Mouse (Mus musculus) left cerebral cortex, adult 6 months (tissue): ENCODE measurements around the gene Usf1. TPM values are rescaled to one million over a fixed set of nuclear protein-coding genes. Genes with fewer than 3 reads are reported as not detected.

Source experiments
- long read RNA-seq, 2 experiments: library from polyadenylated mRNA; unstranded; transcript quantifications; one replicate each; pipeline ENCODE4 v2.0.0; 2019 to 2020
- polyA plus RNA-seq: library from polyadenylated mRNA; unstranded; fragments of <200 nt; fragmentation: Nextera tagmentation; gene quantifications from 2 replicates; pipeline ENCODE4 v1.2.3, GENCODE M21; 2021

Usf1 gene
- 37.9 and 48.2 TPM in 2 replicates for polyA plus RNA-seq
- long read RNA-seq, experiment 1, transcript Usf1-201 (10 exons, 1,115 nt), result minor isoform, 41 of 363 reads
- long read RNA-seq, experiment 1, transcript Usf1-208 (10 exons, 2,167 nt), result major isoform, 235 of 363 reads
- long read RNA-seq, experiment 1, transcript Usf1-210 (10 exons, 1,822 nt), result minor isoform, 11 of 363 reads
- long read RNA-seq, experiment 1, partial matches to known transcripts, result 14 of 363 reads
- long read RNA-seq, experiment 1, other reads (novel, unspliced or antisense), result 61 of 363 reads
- long read RNA-seq, experiment 2, transcript Usf1-208 (10 exons, 2,167 nt), result major isoform, 37 of 62 reads
- long read RNA-seq, experiment 2, transcript Usf1-201 (10 exons, 1,115 nt), result minor isoform, 8 of 62 reads
- long read RNA-seq, experiment 2, partial matches to known transcripts, result 5 of 62 reads
- long read RNA-seq, experiment 2, other reads (novel, unspliced or antisense), result 9 of 62 reads

DNA sequence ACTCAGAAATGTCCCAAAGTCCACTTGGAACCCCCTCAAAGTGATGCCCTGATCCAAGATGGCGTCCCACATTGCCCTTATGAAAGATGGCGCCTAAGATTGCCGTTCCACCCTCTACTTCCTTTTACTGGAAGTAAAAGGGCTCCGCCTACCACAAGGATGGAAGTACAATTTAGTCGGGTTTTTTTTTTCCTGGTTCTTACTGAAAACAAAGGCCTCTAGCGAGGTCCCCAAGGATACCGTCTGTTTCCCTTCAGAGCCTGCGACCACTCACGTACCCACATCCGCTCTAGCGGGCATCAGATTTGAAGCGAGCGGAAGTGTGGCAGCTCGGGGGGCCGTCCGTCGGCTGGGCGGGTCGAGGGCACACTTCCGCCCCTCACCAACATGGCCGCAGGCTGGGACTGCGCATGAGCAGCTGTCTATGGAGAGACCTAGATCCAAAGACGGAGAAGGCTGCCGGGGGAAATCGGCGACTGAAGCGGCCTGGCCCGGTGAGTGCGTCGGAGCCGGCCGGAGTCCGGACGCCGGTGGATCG, at the start of gene Usf1:
Gene Usf1 (plus strand): TSS at position 367 of the 538 bp plus-strand sequence.

DNA sequence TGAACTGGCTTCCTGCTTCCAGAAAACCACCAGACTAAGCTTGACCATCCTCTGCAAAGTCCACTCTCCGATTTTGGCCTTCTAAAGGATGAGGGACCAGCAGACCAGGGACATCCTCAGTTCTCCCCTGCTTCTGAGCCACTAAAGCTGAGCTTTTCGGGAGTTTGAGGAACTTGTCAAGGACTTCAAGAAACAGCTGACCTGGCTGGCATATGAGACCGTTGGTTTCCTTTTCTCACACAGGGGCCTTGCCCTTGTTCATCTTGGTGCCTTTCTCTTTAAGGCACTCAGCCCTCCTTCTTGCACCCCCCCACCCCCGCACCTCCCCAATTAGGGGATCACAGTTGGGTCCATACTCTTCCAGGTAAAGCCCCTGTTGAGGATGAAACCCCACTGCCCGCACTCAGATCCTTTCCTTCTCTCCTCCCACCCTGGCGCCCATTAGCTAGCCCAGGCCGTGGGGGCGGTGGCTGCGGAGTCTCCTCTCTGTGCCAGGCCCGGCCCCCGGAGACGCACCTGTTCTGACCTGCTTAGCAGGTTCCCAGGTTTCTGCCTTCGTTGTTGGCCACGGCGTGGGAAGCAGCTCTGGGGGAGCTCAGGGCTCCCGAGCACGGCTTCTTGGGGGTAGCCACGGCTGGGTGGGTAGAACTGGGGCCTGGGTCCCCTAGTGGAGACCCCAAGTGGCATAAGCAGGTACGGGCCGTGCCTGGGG, 41.1 kb upstream of the Usf1 start, which contains the start of gene Nectin4:
Gene Nectin4 (plus strand): TSS at position 255 of the 712 bp plus-strand sequence.

DNA sequence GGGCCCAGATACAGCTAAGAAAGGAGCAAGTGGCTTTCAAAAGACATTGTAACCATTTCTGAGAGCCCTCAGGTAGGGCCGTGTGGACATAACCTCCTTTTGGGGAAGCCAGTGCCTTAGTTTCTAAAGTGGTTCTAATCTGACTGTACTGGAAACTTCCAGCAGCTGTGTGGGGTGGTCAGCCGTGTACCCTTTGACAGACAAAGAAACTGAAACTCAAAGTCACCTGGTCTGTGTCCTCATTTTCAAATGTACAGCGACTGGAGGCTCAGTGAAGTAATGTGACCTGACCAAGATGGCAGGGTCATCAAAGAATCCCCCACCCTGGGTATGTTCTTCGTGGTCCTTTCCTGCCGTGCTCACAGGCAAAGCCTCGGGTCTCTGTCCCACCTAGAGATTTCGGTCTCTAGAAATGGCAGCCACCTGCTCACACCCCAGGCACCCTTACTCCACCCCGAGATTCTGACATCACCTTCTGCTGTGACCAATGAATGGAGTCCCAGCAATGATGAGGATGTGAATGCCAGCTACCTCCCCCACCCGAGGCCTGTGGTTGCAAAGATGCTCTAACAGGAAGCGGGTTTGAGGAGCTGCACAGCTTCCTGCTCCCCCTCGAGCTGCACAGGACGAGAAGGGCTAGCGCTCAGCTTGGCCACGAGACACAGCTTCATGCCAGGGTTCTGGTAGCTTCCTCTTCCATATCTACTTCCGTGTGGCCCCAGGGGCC, 22.6 kb upstream of the Usf1 start, which contains the start of gene Arhgap30:
Gene Arhgap30 (plus strand): TSS at position 579 of the 727 bp plus-strand sequence.

DNA sequence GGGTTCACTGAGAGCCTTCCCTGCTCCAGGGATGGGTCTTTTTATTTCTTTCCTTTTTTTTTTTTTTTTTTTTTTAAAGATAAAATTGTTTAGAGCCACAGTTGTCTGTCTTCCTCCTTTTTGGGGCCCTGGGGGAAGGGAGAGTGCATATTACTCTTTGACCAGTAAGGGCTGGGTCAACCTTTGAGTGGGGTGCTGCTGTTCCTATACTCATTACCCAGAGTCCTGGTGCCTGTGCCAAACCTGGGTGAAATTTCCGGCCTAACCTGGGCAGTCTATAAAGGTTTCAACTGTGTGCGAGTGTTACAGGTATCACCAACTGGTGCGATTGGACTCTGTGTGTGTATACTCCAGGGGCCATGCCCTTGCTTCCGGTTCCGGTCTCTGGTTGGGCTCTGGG, 7.5 kb downstream of the Usf1 start, which contains the start of gene Tstd1:
Gene Tstd1 (plus strand): TSS at position 213 of the 400 bp plus-strand sequence.

DNA sequence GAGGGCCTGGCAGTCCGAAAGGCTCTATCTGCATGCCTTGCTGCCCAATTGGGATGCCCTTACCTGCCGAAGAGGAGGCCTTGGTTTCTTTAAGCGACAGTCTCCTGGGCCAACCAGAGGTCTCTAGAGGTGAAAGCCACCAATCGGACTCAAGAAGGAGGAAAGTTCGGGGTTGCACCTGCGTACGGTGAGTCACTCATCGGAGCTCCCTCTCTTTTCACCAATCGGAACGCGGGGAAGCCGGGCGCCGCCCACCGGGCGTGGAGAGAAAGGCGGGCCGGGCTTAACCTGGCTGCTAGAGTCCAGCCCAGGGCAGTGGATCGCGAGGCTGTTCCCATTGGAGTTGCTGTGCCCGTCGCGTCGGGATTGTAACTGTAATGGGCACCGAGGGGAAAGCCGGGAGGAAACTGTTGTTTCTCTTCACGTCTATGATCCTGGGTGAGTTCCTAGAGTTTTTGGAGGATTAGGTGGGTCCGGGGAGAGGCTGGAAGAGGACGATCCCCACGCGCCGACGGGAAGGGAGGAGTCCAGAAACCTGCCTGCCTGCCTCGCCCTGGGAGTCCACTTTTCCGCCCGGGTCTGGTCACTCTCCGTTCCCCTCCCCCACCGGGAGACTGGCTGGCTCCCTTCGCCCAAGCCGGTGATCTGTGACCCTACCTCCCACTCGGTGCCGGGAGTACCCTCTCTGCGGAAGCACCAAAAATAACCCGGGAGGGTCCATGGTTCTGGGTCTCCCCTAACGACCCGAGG, 26.3 kb downstream of the Usf1 start, which contains the start of gene F11r:
Gene F11r (plus strand): TSS at position 272 of the 750 bp plus-strand sequence.

Other genes starting within 250 kb of the Usf1 start
- 128 and 132 TPM in 2 replicates for gene Pcp4l1, start 215.0 kb upstream of the Usf1 start, polyA plus RNA-seq
- 0.09 and 0.15 TPM in 2 replicates for gene Nr1i3, start 197.3 kb upstream of the Usf1 start, polyA plus RNA-seq
- 89.4 and 110 TPM in 2 replicates for gene Tomm40l, start 188.8 kb upstream of the Usf1 start, polyA plus RNA-seq
- gene Apoa2, start 186.3 kb upstream of the Usf1 start, polyA plus RNA-seq, result 3.2 and 4.7 TPM in 2 replicates
- 94.0 and 105 TPM in 2 replicates for gene Fcer1g, start 176.9 kb upstream of the Usf1 start, polyA plus RNA-seq
- 4.4 and 4.5 TPM in 2 replicates for gene Adamts4, start 160.9 kb upstream of the Usf1 start, polyA plus RNA-seq
- gene Ndufs2, start 159.9 kb upstream of the Usf1 start, polyA plus RNA-seq, result 129 and 207 TPM in 2 replicates
- 53.3 and 58.3 TPM in 2 replicates for gene B4galt3, start 141.0 kb upstream of the Usf1 start, polyA plus RNA-seq
- gene Ppox, start 130.1 kb upstream of the Usf1 start, polyA plus RNA-seq, result 9.7 and 14.4 TPM in 2 replicates
- 39.2 and 44.6 TPM in 2 replicates for gene Usp21, start 123.3 kb upstream of the Usf1 start, polyA plus RNA-seq
- 171 and 203 TPM in 2 replicates for gene Ufc1, start 116.3 kb upstream of the Usf1 start, polyA plus RNA-seq
- gene Dedd, start 82.2 kb upstream of the Usf1 start, polyA plus RNA-seq, result 35.3 and 38.1 TPM in 2 replicates
- gene Nit1, start 65.7 kb upstream of the Usf1 start, polyA plus RNA-seq, result 32.0 and 41.0 TPM in 2 replicates
- 136 and 195 TPM in 2 replicates for gene Pfdn2, start 65.6 kb upstream of the Usf1 start, polyA plus RNA-seq
- gene Klhdc9, start 50.5 kb upstream of the Usf1 start, polyA plus RNA-seq, result 9.3 and 10.6 TPM in 2 replicates
- 1.9 and 2.0 TPM in 2 replicates for gene Nectin4, start 41.2 kb upstream of the Usf1 start, polyA plus RNA-seq
- 0.60 and 0.85 TPM in 2 replicates for gene Arhgap30, start 22.4 kb upstream of the Usf1 start, polyA plus RNA-seq
- 1.2 and 1.9 TPM in 2 replicates for gene Tstd1, start 7.6 kb downstream of the Usf1 start, polyA plus RNA-seq
- gene F11r, start 26.2 kb downstream of the Usf1 start, polyA plus RNA-seq, result 8.6 TPM in 2 replicates
- 6.7 and 7.4 TPM in 2 replicates for gene Alyref2, start 92.2 kb downstream of the Usf1 start, polyA plus RNA-seq
- gene Itln1, start 124.0 kb downstream of the Usf1 start, polyA plus RNA-seq, result not detected in 2 replicates
- 0.09 TPM in 1 of 2 replicates, not detected in the other for gene Cd244a, start 147.9 kb downstream of the Usf1 start, polyA plus RNA-seq
- gene Ly9, start 196.1 kb downstream of the Usf1 start, polyA plus RNA-seq, result 0.10 and 0.15 TPM in 2 replicates
- 0.11 TPM in 1 of 2 replicates, not detected in the other for gene Slamf7, start 241.7 kb downstream of the Usf1 start, polyA plus RNA-seq